Mouse (Mus musculus) cerebellum, adult (tissue): ENCODE results near the gene Atp5d.

Experiments used
- ATAC-seq: cut with Nextera tagmentation; 2 replicates; pipeline ENCODE4 v1.9.2; 2017; ENCODE audit warnings: mild to moderate bottlenecking, moderate library complexity, mixed read lengths; ENCODE audit not compliant: insufficient number of reproducible peaks, low FRiP score, low TSS enrichment

The Atp5d gene

DNA sequence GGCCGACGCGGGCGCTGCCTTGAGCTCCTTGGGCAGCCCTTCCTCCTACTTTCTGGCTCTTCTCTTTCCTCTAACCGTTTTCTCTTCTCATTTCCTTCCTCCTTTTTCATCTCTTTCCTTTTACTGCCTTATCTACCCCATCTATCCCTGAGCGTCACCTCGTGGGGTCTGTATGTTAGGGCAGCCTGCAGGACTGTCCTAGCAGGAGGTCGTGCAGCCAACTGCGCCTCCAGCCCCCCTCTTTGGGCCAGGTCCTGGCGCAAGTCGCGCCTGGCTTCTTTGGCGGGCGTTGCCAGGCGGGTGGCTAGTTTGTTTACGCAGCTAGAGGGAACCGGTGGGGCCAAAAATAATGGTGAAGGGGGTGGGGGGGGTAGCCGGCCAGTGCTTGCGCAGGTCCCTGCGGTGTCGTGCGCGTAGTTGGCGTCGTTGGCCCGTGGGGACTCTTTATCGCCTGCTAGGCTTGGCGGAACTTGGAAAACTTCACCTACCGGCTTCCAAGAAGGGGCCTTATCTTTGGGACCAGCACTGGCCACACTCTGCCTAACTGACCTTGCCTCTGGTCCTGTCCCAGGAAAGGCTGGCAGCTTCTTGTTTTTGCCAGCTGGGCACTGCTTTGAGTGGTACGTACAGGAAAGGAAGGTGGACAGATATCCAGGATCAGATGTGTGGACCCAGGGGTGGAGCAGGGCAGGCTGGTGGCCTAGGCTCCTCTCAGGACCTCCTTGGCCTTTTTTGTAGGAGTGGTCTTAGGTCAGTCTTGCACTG is 21.3 kb upstream of the Atp5d start:
- no peak for ATAC-seq

DNA sequence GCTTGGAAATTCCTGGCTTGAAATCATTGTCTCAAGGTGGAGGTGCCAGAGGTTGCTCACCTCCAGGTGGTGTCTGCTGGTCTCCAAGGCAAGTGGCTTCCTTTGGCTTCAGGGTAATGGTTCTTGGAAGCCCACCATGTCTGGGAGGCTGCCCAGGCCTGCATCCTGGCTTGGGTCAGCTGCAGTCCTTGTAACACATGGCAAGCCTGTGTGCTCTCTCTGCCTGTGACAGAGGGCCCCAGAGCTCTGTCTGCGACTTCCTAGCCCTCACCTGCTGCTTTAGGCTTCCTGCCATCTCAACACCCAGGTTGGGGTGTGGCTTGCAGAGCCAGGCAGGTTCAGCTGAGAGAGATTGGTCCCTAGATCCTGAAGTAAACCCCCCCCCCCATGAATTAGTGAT is 20.7 kb upstream of the Atp5d start:
- ATAC-seq, result no peak

DNA sequence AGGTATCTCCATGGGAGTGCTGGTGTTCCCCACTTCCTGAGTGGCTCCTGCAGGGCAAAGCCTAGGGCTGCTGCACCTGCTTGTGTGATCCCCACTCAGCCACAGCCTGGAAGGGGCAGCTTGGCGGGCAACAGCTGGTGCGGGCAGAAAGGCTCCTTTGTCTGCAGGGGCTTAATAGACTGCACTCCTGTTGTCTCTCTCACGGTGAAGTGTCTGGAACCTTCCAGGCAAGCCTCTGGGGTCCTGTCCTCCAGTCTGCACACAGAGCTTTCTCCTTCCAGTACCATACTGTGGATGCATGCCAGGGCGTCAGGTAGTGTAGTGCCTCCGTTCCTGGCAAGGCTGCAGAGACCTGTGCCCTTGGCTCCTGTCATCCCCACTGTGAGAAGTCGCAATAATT is 19.9 kb upstream of the Atp5d start:
- ATAC-seq, result no peak

DNA sequence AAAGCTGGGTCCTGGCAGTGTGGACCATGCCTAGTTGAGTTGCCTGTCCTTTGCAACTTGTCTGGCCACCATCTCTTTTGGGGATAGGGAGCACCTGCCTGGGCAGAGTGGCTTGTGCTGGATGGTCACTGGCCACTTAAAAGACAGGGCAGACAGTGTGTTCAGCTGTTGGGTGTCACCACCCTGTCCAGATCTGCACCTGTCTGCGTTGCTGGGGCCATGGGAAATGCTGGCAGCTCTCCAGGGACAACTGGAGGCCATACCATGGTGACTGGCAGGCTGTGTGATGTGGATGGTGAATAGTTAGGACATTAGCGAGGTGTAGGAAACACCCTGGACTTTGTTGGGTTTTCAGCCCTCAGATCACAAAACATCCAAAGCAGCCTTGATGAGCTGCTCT is 18.3 kb upstream of the Atp5d start:
- no peak for ATAC-seq

DNA sequence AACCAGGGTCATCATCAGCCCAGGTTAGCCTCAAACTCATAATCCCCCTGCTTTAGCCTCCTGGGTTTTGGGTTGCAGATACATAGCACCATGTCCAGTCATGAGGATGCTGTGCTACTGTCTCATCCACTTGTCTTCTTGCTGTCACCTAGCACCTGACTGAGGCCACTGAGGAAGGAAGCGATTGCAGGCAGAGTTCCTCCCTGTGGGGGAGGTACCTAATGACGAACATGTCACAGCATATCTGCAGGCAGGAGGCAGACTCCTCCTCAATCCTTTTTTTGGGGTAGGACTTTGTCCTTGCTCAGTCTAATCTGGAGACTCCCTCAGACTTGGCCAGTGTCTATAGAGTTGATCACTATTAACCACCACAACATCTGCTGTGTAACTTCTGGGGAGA is 16.8 kb upstream of the Atp5d start:
- ATAC-seq, result no peak

DNA sequence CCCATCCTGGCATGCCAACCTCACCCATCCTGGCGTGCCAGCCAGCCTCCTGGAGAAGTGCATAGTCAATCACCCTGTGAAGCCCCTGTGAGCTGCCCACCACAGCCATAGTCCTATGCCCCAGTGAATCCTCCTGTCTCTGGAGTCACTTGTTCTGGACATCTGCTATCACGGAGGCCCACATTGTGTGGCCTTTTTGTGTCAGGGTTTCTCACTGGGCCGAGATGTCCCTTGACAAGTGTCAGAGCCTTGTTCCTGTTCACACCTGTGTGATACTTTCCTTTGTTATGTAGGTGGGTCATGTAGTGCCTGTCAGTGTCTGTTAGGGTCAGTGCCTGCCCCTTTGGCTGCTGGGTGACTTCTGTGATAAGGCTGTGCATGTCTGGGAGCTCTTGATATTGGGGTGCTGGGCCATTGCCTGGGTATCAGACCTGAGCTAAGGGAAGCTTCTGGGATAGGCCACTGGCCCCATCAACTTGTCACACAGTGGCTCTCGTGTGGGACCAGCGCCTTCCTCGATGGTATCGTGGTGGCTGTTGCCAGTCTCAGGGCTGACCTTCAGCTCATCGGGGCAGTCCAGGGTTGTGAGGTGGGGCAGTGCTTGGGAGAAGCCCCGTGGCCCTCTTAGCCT is 14.4 kb upstream of the Atp5d start:
- no peak for ATAC-seq

DNA sequence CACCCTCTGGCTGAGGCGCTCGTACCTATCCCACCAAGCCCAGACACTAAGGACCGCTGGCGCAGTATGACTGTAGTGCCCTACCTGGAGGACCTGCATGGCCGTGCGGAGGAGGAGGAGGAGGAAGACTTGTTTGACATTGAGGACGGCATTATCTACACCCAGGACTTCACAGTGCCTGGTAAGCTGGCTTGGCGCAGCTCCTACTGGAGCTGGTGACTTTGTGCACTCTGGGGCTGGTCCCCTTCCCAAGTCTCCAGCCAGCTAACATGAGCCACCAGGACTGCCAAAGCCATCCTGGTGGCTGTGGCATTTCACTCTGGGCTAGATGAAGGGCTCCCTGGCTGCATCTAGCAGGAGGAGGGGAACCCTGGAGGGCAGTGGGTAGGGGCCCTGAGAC is 10.5 kb upstream of the Atp5d start:
- no peak for ATAC-seq

DNA sequence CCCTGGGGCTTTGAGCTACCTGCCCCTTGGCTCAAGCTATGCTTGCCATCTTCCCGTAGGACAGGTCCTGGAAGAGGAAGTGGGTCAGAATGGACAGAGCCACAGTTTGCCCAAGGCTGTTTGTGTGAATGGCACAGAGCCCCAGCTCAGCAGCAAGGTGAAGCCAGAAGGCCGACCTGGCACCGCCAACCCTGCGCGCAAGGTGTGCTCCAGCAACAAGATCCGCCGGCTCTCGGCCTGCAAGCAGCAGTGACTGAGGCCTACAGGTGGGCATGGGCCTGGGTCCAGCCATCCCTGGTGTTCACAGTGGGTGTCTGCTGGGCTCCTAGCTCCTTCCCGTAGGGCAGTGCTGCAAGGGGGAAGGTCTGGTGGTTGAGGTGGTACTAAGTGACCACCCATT is 8.6 kb upstream of the Atp5d start:
- peak; percentile 37; the same call in 1 of the 2 replicates for ATAC-seq

DNA sequence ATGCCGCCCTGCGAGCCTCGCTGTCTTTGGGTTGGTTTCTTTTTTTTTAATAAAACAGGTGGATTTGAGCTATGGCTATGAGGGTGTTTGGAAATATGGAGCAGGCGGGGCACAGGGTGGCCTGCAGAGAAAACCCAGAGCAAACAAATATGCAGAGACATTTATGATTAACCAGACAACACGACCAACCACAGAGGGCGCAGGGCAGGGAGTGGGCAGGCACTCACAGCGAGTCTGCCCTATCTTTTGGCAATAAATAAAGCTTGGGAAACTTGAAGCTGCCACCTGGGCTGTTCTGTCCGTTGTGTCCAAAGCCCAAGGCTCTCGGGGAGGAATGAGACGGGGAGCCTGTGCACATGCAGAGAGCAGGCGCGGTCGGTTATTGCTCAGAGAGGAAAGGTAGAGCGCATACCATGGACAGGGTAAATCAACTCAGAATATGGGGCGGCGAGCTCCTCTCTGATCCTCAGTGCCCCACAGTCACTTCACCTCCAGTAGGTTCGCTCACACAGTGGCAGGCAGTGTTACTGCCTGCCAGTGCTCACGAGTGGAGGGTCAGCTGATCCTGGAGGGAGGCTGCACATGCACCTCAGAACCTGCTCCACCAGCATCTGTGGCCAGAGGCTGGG is 7.9 kb upstream of the Atp5d start:
- no peak for ATAC-seq

DNA sequence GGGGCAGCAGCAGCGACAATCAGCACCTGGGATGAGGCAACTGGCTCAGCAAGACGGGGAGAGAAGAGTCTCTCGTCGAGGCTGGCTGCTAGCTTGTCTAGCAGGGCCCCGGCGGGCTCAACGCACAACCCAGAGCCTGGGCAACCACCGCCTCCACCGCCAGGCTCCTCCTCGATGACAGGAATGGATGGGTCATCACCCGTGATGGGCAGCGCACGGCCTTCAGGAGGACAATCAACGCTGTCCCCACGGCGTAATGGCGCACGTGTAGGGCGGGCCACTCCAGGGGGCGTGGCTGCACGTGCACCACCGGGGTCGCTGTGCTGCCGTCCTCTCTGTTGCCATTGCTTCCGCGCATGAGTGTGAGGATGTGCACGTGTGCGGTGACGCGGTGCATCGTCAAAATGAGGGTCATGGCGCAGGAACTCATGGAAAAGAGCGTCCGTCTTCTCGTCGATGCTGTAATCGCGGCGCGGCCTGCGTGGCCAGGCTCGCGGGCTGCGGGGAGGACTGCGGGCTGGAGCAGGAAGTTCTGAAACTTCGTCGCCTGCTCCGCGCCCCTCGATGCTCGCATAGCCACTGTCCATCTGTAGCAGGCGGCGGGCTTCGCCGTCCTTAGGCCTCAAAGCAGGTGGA is 7.0 kb upstream of the Atp5d start:
- no peak for ATAC-seq

DNA sequence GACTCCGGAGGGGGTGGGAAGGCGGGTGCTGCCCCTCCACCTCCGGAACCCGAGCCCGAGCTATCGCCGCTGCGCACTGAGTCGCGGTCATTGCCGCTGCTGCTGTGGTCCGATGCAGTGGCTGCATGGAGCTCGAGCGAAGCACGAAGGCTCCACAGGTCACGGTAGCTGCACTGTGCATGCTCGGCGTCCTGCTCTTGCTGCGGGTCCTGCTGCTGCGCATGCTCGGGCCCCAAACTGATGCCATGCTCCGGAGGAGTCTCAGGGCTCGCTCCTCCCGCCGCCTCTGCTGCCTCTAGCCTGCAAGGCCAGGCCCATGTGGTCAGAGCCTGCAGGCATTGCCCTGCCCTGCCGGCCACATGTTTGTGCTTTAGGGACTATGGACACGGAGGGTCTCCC is 6.5 kb upstream of the Atp5d start:
- no peak for ATAC-seq

DNA sequence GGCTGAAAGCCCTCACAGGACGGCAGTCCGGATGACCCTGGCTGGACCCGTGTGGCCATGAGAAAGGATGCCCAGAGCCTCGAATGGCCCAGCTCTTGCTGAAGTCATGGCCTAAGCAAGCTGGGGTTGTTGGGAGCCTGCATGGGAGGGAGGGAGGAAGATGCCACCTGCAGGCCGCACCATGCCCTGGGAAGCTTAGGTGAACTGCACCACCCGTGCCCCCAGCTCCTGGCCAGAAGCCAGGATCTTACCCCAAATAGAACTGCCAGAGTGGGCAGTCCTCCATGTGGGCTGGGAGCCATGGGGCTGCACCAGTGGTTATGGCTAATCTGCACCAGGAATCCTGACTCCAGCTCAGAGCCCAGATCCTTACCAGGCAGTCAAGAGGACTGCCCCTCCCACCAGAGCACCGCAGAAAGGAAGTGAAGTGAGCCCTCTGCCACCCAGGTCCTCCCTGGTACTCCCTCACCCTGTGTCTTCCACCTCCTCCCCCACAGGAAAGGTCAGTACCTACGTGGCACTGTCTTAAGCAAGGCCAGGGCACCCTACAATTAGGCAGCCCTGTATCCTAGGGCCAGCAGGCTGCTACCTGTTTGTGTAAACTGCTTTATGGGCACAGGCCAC is 5.1 kb upstream of the Atp5d start:
- ATAC-seq, result no peak

DNA sequence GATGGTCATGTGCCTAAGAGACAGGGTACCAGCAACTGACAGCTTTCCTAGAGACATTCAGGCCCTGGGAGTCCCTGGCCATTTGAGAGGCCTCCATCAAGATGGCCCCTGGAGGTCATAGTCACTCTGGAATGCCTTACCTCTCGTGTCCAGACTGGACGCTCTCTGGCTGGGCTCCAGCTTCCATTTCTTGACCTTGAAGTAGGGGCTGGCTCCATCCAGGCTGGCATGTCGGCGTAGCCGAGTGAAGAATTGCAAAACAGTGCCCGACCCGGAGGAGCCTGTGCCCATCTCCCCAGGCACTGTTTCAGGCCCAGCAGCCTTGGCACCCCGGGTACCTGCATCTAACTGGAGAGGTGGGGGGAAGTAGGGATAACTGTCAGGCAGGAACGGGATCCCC is 4.0 kb upstream of the Atp5d start:
- ATAC-seq, result no peak

DNA sequence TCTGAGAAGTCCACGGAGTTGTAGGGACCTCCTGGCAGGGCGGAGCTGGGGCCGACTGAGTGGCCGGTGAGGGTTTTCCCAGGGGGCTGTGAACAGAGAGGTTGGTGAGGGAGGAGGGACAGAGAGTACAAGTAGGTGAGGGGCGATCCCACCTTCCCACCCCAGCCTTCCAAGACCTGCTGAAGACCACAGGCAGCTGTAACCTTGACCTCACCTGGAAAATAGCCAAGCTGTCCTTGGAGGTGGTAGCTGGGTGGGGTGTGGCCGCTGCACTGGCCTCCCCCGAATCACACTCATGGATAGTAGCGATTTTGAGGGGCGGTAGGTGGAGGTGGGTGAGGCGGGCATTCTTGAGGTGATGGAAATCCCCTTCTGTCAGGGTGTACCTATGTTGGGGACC is 3.3 kb upstream of the Atp5d start:
- ATAC-seq, result no peak

DNA sequence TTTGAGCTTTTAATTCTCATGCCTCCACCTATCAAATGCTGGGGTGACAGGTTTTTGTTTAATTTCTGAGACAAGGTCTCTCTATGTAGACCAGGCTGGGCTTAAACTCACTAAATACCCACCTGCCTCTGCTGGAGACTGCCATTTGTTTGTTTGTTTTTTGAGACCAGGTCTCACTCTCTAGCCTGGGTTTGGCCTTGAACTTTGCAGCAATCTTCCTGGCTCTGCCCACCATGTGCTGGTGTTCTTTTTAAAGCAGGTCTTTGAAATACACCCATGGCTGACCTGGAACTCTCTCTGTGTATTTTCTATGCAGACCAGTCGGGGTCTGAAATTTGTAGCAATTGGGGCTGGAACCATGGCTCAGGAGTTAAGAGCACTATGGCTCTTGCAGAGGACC is 2.8 kb upstream of the Atp5d start:
- ATAC-seq, result no peak

DNA sequence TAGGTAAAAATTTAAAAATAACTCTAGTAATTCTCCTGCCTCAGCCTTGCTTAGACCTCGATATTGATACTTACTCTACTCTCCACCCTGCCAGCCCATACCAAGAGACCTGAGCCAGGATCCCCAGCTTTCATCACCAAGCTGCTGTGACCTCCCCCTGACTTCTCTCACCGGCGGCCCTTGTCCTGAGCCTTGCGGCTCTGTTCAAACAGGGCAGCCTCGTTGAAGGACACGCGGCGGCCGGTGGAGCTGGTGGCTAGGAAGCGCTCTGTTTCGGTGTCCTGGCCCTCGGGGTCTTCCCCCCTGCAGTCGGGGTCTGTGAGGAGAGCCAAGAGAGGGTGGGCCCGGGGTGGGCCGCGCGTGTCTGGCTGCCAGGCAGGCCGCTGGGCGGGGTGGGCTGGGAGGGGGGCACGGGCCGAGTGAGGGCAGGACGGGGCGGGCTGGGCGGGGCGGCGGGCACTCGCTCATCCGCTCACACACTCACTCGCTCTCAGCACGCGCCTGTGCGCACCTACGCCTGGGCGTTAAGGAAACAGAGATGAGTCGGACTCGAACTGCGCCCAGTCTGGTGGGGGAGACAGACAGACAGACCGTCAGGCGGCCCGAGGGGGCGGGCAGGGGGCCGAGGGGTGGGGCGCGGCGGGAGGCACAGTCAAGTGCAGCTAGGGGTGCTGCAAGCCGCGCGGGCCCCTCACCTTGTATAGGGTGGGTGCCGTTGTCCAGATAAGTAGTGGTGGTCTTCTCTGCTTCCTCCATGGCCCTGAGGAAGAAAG is 2.1 kb upstream of the Atp5d start:
- ATAC-seq, result no peak

DNA sequence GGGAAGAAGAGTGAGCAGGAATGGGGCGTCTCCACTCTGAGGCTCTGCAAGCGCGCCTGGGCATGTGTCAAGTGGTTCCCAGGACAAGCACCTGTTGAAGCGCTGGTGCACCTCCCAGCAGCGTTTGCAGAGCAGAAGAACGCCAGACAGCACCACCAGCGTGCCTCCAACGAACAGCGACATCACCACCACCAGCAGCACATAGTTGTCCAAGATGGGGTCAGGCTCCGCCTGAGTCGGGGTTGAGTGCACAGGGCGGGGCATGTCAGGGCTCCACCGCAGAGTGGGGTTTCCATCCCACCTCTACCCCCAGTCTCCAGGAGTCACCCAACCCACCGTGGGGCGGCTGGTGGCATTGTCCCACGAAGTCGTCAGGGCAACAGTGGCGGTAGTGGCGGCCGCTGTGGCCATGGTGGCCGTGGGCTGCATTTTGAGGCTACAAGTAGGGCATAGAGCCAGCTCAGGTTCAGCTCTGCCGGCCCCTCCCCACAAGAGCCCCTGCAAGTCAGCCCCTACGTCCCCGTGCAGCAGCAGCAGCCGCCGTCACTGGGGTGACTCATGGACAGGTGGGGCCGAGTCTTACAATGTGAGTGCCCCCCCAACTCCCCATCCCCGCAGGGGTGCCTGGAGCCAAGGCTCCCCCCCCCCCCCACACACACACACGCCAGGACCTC is 1.3 kb upstream of the Atp5d start:
- no peak for ATAC-seq

DNA sequence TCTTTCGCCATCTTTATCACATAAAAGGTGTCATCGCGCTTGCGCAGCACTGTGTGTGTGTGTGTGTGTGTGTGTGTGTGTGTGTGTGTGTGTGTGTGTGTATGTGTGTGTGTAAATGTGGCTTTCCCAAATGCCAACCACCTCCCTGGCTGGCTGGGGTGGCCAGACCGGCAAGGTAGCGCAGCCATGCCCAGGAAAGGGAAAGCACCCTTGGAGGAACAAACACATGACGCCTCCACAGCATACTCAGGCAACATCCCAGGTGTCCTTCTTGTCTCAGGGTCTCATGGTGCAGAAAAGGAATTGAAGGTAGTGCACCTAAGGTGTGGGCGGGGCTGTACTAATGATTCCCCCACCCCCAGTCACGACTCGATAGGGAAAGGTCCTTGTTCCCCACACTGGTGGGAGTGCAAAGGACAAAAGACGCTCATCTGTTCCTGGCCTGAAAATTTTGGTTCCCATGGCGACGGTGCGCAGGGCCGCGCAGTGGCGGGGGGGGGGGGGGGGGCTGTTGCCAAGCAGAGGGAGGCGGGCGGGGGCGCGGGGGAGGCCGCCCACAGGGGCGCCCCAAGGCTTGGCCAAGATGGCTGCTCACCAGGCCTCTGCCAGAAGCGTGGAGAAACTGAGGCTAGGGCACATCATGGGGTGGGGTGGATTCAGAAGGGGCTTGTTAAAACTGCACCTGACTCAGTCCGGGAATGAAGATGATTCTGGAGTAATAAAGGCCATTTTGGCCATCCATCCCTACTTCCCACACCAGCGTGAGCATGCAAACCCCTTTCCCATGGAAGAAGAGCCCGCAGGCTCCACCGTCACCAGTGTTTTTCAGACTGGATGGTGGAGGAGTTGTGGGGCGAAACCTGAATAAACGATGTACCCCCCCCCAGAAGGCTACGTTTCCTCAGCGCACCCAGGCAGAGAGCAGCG is 543 bp upstream of the Atp5d start:
- ATAC-seq, result no peak

DNA sequence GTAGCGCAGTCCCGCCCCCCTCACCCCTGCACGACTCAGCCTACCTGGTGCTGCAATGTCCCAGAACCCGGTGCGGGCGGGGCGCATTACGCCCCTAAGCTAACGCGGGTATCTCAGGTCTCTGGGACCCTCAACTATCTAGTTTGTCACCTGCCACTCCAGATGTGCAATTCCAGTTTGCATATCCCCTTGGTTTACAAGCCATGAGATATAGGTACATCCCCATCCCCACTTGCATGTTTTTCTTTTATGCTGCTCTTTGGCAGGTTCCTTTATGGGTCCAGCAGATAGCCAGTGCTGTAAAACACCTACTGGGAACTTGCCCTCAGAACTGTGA is 975 bp downstream of the Atp5d start:
- ATAC-seq, result no peak
